Mouse (Mus musculus) midbrain, postnatal 0 days (tissue): ENCODE measurements at regions not wholly inside any gene's neighbourhood (a gene's known extent, or its start where the extent isn't known, plus 50 kb on each side); places are given as distances from the start of the nearest gene placed in this dataset.

Experiments used
- ATAC-seq: fragments of 200-750 bp; cut with Nextera tagmentation; 2 replicates; pipeline ENCODE4 v1.8.0; 2017; ENCODE audit warnings: moderate number of reproducible peaks, mild to moderate bottlenecking, moderate TSS enrichment, moderate library complexity; ENCODE audit not compliant: low FRiP score
- DNase-seq: peaks from one replicate; pipeline ENCODE4 v3.0.0-alpha.2; 2015; ENCODE audit warnings: low spot score
- H3K27ac ChIP-seq: fragments of 300-500 bp; sonication (generic); 2 replicates; pipeline ENCODE4 v1.5.1; 2014; ENCODE audit warnings: low read depth, mild to moderate bottlenecking, low read length, mixed read lengths
- H3K27me3 ChIP-seq: fragments of 300-500 bp; sonication (generic); 2 replicates; pipeline ENCODE4 v1.6.1; 2014; ENCODE audit warnings: low read length, control low read depth, mixed read lengths; ENCODE audit not compliant: insufficient read depth
- H3K36me3 ChIP-seq: fragments of 300-500 bp; sonication (generic); 2 replicates; pipeline ENCODE4 v1.6.1; 2014; ENCODE audit warnings: low read length, control low read depth, mixed read lengths; ENCODE audit not compliant: insufficient read depth
- H3K4me1 ChIP-seq: fragments of 300-500 bp; sonication (generic); 2 replicates; pipeline ENCODE4 v1.6.1; 2014; ENCODE audit warnings: mild to moderate bottlenecking, control low read depth, antibody characterized with exemption, low read length, mixed read lengths; ENCODE audit not compliant: insufficient read depth
- H3K4me2 ChIP-seq: fragments of 300-500 bp; sonication (generic); 2 replicates; pipeline ENCODE4 v1.6.1; 2014; ENCODE audit warnings: low read depth, mild to moderate bottlenecking, low read length, mixed read lengths; ENCODE audit not compliant: poor library complexity, severe bottlenecking
- H3K4me3 ChIP-seq: fragments of 300-500 bp; sonication (generic); 2 replicates; pipeline ENCODE4 v1.5.1; 2014; ENCODE audit warnings: low read depth, mild to moderate bottlenecking, low read length, moderate library complexity
- H3K9ac ChIP-seq: fragments of 300-500 bp; sonication (generic); replicated peaks from 2 replicates; pipeline ENCODE4 v1.6.1; 2014; ENCODE audit warnings: mild to moderate bottlenecking, low read length, moderate library complexity, mixed read lengths; ENCODE audit not compliant: poor library complexity, severe bottlenecking
- H3K9me3 ChIP-seq: fragments of 300-500 bp; sonication (generic); 2 replicates; pipeline ENCODE4 v1.6.1; 2016; ENCODE audit warnings: low read length, control low read depth
- CTCF ChIP-seq: IDR thresholded peaks from 2 replicates; pipeline ENCODE4 v1.5.1; 2016; ENCODE audit warnings: antibody characterized with exemption, mild to moderate bottlenecking
- WGBS: fragments of 180-500 bp; shearing (Covaris S2); extraction: QIAGEN DNeasy Blood & Tissue Kit; methylation state at CpG from one replicate; pipeline ENCODE4 v1.1.7; 2014; 5-methylcytosine and 5-hydroxymethylcytosine counted together

DNA sequence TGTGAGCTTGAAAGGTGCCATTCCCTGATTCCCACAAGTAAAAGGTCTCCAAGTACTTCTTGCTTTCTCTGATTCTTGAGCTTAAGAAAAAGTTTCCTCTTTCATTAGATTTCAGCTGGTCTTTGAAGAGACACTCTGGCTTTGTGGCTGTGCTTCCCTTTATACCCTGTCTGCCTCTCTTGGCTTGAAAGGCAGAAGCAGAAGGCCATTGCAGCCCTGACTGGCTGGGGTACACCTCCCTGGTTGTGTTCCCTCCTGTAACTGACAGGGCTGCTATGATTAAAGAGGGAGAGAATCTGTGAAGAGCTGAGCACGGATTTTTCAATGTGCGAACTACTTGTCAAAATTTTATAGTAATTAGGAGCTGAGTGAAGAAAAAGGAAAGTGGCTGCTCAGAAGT is 125.3 kb downstream of the Cd55b start:
- H3K9ac ChIP-seq: no peak overlapping the region
- peaks cover 9% of the 10 kb centered on the region for H3K4me1 ChIP-seq
- no peaks in the 10 kb centered on the region for H3K36me3 ChIP-seq
- ATAC-seq: no peak
- no peak for TF ChIP-seq CTCF
- H3K27me3 ChIP-seq: no peaks in the 10 kb centered on the region
- WGBS: 47% methylated on average over 2 of the region's 2 CpGs
- no peaks in the 10 kb centered on the region for H3K9me3 ChIP-seq
- H3K4me3 ChIP-seq: no peak overlapping the region
- H3K4me2 ChIP-seq: no peak overlapping the region
- no peak for DNase-seq
- H3K27ac ChIP-seq: no peak overlapping the region

DNA sequence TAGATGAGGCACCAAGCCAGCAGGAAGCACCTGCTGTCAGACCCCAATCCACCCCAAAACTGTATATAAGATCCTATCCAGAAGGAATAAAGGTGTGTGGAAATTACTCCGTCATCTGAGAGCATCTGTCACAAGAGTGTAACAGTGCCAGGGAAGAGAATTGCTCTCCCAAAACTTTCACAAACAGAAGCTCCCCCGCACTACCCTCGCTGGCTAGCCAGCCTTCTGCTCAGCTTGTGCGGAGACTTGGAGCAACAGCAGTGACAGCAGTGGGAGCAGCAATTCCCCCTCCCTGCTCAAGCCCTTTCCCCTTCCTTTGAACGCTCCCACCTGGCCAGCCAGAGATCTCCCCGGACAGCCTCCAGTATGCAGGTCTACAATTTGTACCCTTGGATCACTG is 136.9 kb downstream of the Cd55b start:
- no peak overlapping the region for H3K27ac ChIP-seq
- TF ChIP-seq CTCF: no peak
- H3K4me2 ChIP-seq: no peak overlapping the region
- no peaks in the 10 kb centered on the region for H3K4me1 ChIP-seq
- ATAC-seq (no peak), DNase-seq (no peak)
- H3K9me3 ChIP-seq: no peaks in the 10 kb centered on the region
- no peak overlapping the region for H3K9ac ChIP-seq
- no peaks in the 10 kb centered on the region for H3K36me3 ChIP-seq
- H3K27me3 ChIP-seq: no peaks in the 10 kb centered on the region
- no peak overlapping the region for H3K4me3 ChIP-seq
- WGBS: 81% methylated on average over 6 of the region's 6 CpGs

DNA sequence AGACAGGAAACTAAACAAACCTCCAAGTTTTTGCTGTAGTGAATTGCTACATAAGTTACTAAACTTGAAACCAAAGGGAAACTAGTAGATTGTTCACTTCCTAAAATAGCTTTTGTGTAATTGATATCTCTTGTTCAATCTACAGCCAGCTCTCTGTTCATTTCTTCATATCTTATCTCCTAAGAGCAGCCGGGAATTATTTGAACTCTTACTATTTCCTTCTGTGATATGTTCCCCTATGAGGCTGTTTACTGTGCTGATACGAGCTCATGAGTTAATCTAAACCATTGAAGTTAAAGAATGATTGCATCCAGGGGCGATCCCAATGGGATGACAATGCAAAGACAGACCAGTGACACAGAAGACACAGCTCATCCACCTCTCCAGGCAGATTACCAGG is 140.7 kb downstream of the Cd55b start:
- H3K27ac ChIP-seq: no peak overlapping the region
- DNase-seq (no peak), ATAC-seq (no peak)

DNA sequence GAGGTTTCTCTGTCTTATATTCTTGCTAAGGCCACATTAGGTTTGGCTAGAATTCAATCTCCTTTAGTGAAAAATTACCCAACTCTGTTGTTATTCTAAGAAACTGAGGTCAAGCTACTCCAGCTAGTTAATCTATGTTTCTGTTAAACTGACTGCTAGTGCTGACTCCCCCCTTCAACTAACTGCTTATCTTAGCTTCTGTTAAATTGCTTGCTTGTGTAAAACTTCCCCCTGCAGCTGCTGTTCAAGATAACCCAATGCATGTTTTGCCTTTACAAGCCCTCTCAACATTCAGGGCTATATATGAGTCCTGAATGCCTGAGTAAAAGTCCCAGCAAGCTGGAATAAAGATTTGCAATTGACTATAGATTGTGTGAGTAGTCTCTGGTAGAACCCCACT is 143.6 kb downstream of the Cd55b start:
- H3K9ac ChIP-seq: no peak overlapping the region
- no peak for TF ChIP-seq CTCF
- H3K9me3 ChIP-seq: 0 out of 2 replicates have a peak, but pooled peaks cover 4% of the 10 kb centered on the region
- no peak overlapping the region for H3K27ac ChIP-seq
- no peaks in the 10 kb centered on the region for H3K36me3 ChIP-seq
- H3K4me2 ChIP-seq: no peak overlapping the region
- ATAC-seq (no peak), DNase-seq (no peak)
- no peaks in the 10 kb centered on the region for H3K4me1 ChIP-seq
- H3K4me3 ChIP-seq: no peak overlapping the region
- H3K27me3 ChIP-seq: no peaks in the 10 kb centered on the region

More for the DNA sequence above, 140.7 kb downstream of the Cd55b start:
- no peak overlapping the region for H3K9ac ChIP-seq
- H3K27me3 ChIP-seq: no peaks in the 10 kb centered on the region
- 73% methylated on average over 3 of the region's 3 CpGs for WGBS
- no peaks in the 10 kb centered on the region for H3K36me3 ChIP-seq
- no peaks in the 10 kb centered on the region for H3K4me1 ChIP-seq
- H3K9me3 ChIP-seq: 0 out of 2 replicates have a peak, but pooled peaks cover 4% of the 10 kb centered on the region
- TF ChIP-seq CTCF: no peak
- H3K4me3 ChIP-seq: no peak overlapping the region
- H3K4me2 ChIP-seq: no peak overlapping the region

DNA sequence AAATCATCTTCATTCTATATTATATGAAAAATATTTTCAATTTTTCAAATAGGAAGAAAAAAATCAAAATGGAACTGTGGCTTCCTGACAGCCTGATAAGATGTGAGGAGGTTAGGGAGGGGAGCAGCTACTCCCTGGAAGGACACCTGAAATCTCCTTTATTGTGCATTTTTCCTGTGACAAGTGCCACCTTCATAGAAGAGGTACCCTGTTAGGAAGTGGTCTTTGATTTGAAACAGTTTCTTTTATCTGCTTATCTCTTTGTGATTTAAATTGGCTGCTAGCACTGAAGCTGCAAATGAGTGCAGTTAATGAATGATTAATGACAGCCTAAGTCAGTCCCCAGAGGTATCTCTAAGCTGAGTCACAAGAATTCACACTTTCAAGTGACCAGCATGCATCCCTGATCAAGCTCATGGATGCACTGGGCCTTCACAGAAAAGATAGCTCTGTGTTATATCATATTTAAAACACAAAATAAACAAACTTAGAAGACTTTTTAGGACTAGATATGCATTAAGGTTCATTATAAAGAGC is 144.7 kb downstream of the Cd55b start:
- DNase-seq: no peak
- no peak for TF ChIP-seq CTCF

GRCm38 (mm10) chr1:130276885-130277284 is 145.9 kb downstream of the Cd55b start:
- no peaks in the 10 kb centered on the region for H3K4me1 ChIP-seq
- no peaks in the 10 kb centered on the region for H3K36me3 ChIP-seq
- H3K4me3 ChIP-seq: no peak overlapping the region
- WGBS: 80% methylated on average over 3 of the region's 3 CpGs
- H3K4me2 ChIP-seq: no peak overlapping the region
- no peak overlapping the region for H3K9ac ChIP-seq
- H3K9me3 ChIP-seq: 0 out of 2 replicates have a peak, but pooled peaks cover 4% of the 10 kb centered on the region
- H3K27me3 ChIP-seq: no peaks in the 10 kb centered on the region
- no peak for TF ChIP-seq CTCF
- H3K27ac ChIP-seq: no peak overlapping the region
- DNase-seq (no peak), ATAC-seq (no peak)

More for the DNA sequence above, 144.7 kb downstream of the Cd55b start:
- no peak for ATAC-seq
- Histone ChIP-seq H3K27ac (no peak overlapping the region), H3K4me2 (no peak overlapping the region), H3K36me3 (no peaks in the 10 kb centered on the region), H3K4me1 (no peaks in the 10 kb centered on the region), H3K4me3 (no peak overlapping the region), H3K9ac (no peak overlapping the region), H3K9me3 (0 out of 2 replicates have a peak, but pooled peaks cover 4% of the 10 kb centered on the region), H3K27me3 (no peaks in the 10 kb centered on the region)
